Mouse (Mus musculus): ENCODE measurements at regions not wholly inside any gene's neighbourhood (a gene's known extent, or its start where the extent isn't known, plus 50 kb on each side); places are given as distances from the start of the nearest gene placed in this dataset.
A peak's percentile ranks its signal among the peaks of the same experiment; 100 is the strongest.
"Not testable (repeated sequence)": the region's sequence is repeated elsewhere in the genome, so short reads cannot be mapped to it uniquely, and the experiment has no call there.

GRCm38 (mm10) chr11:63246052-63246661, 117.4 kb downstream of the Pmp22 start:
- Histone ChIP-seq H3K4me3 (no peak overlapping the region), H3K27ac (no peak overlapping the region)
- no peak for TF ChIP-seq CTCF (IDR thresholded peaks at IDR 0.05)
- intact Hi-C loops (cut with DNase I), result no loop called here
- no peak for DNase-seq (ENCODE audit: extremely low spot score in 1 of 2, low spot score in 2 of 2)

GRCm38 (mm10) chr11:63252012-63252856, 123.5 kb downstream of the Pmp22 start:
- intact Hi-C loops (cut with DNase I), result no loop called here
- no peak for TF ChIP-seq CTCF (IDR thresholded peaks at IDR 0.05)
- Histone ChIP-seq H3K27ac (no peak overlapping the region), H3K4me3 (no peak overlapping the region)
- no peak for DNase-seq (ENCODE audit: extremely low spot score in 1 of 2, low spot score in 2 of 2)

GRCm38 (mm10) chr11:63252968-63253602, 124.3 kb downstream of the Pmp22 start:
- intact Hi-C loops (cut with DNase I), result no loop called here

DNA sequence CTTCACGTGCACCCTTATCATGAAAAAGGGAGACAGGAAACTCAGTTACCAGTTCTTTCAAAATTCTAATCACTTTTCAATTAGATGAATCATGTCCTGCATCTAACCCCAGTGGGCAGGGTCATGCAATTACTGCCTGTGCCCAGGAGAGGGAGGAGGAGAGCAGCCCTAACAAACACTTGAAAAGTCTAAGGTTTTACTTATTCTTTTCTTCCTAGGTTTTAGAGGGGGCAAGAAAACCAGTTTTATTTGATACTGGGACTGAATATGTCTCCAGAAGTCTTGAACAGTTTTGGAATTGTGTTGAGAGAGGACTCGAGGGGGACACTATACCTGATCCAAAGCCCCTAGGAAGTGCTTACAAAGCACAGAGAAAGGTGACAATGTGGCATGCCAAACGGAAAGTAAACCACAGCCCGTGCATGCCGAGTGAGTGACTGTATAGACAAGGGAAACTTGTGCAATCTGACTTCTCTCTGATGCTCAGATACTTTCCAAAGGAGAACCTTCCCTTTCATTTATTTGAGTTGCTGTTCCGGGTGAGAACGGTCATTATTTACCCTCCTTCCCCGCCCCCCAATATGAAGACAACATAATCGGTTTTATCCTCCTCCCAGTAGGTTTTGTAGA, 135.8 kb downstream of the Pmp22 start:
- H3K4me3 ChIP-seq, result no peak overlapping the region
- peak; percentile 65 for TF ChIP-seq CTCF (IDR thresholded peaks at IDR 0.05)
- no peak for DNase-seq (ENCODE audit: extremely low spot score in 1 of 2, low spot score in 2 of 2)
- no peak overlapping the region for H3K27ac ChIP-seq
- intact Hi-C loops (cut with DNase I), result loop anchor here (5.0 kb wide), 2 partner anchors 128 to 1703 kb away; no protein-coding TSS in a partner anchor

More at GRCm38 (mm10) chr11:63252968-63253602, 124.3 kb downstream of the Pmp22 start:
- DNase-seq (ENCODE audit: extremely low spot score in 1 of 2, low spot score in 2 of 2), result no peak
- Histone ChIP-seq H3K27ac (no peak overlapping the region), H3K4me3 (no peak overlapping the region)
- no peak for TF ChIP-seq CTCF (IDR thresholded peaks at IDR 0.05)

- H3K27ac ChIP-seq; DNase-seq (ENCODE audit: extremely low spot score in 1 of 2, low spot score in 2 of 2); intact Hi-C loops (cut with DNase I); H3K4me3 ChIP-seq: not testable (repeated sequence)
These were observed 137.5 kb downstream of the Pmp22 start for GRCm38 (mm10) chr11:63266290-63266689.

DNA sequence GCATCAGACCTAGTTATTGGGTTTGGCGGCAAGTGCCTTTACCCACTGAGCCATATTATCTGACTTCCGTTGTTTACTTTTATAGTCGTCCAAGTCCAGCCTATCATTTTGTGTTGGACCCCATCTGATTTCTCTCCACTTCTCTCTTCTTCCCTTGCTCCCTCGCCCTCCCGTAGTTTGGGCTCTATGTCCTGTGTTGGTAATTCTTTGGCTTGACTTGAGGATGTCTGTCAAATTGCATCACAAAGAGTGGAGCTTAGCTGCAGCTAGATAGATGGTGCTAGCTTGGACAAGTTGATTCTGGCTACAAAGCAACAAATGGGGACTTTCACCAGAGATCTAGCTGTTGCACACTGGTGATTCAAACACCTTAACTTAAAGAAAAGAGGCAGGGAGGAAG, 147.9 kb downstream of the Pmp22 start:
- TF ChIP-seq CTCF (IDR thresholded peaks at IDR 0.05), result no peak
- intact Hi-C loops (cut with DNase I), result no loop called here
- no peak for DNase-seq (ENCODE audit: extremely low spot score in 1 of 2, low spot score in 2 of 2)
- Histone ChIP-seq H3K4me3 (no peak overlapping the region), H3K27ac (no peak overlapping the region)

GRCm38 (mm10) chr11:63281839-63282238, 153.1 kb downstream of the Pmp22 start:
- intact Hi-C loops (cut with DNase I), result no loop called here
- no peak for TF ChIP-seq CTCF (IDR thresholded peaks at IDR 0.05)
- no peak overlapping the region for H3K4me3 ChIP-seq
- DNase-seq (ENCODE audit: extremely low spot score in 1 of 2, low spot score in 2 of 2), result no peak
- no peak overlapping the region for H3K27ac ChIP-seq

DNA sequence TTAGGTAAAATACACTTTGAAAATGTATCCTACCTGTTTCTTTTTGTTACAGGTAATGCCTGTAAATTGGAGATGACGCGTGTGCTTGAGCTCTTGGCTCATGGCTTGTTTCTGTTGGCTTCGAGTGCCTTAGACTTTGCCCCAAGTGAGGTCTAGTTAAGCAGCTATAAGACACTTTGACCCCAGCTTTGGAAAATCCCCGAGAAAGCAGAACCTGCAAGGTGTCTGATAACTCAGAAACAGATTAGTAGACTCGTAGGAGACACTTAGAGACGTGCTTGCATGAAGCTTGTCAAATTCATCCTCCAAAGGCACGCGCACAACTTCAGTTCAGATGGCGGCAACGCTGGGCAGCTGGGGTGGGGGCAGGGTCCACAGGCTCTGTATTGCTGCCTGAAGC, 153.8 kb downstream of the Pmp22 start:
- DNase-seq (ENCODE audit: extremely low spot score in 1 of 2, low spot score in 2 of 2), result no peak
- intact Hi-C loops (cut with DNase I), result no loop called here
- TF ChIP-seq CTCF (IDR thresholded peaks at IDR 0.05), result no peak
- no peak overlapping the region for H3K4me3 ChIP-seq
- H3K27ac ChIP-seq, result no peak overlapping the region

- intact Hi-C loops (cut with DNase I), result no loop called here
- Histone ChIP-seq H3K4me3 (no peak overlapping the region), H3K27ac (no peak overlapping the region)
- DNase-seq (ENCODE audit: extremely low spot score in 1 of 2, low spot score in 2 of 2), result no peak
- TF ChIP-seq CTCF (IDR thresholded peaks at IDR 0.05), result no peak
These were observed 157.2 kb downstream of the Pmp22 start for GRCm38 (mm10) chr11:63286026-63286425.

DNA sequence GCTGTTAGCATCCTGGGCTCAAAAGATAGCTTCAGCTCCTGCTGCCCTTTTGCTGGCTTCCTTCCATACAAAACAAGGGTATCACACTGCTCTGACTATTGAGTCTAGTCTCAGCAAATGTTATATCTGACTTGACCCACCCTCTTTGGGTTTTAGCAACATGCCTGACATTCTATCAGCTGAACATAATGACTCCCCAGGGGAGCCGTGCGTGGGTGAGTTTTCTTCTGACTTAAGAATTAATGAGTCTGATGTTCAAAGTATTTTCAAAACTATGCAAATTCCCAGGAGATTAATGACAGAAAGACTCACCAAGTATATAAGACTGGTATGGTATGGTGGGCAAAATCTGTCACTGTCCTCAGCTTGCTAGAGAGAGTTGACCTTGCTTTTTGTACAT, 159.0 kb downstream of the Pmp22 start:
- TF ChIP-seq CTCF (IDR thresholded peaks at IDR 0.05), result no peak
- intact Hi-C loops (cut with DNase I), result no loop called here
- Histone ChIP-seq H3K4me3 (no peak overlapping the region), H3K27ac (no peak overlapping the region)
- no peak for DNase-seq (ENCODE audit: extremely low spot score in 1 of 2, low spot score in 2 of 2)

GRCm38 (mm10) chr11:63290618-63291017, 161.8 kb downstream of the Pmp22 start:
- Histone ChIP-seq H3K27ac (no peak overlapping the region), H3K4me3 (no peak overlapping the region)
- intact Hi-C loops (cut with DNase I), result no loop called here
- TF ChIP-seq CTCF (IDR thresholded peaks at IDR 0.05), result no peak
- DNase-seq (ENCODE audit: extremely low spot score in 1 of 2, low spot score in 2 of 2), result no peak

GRCm38 (mm10) chr11:63293485-63293884, 164.7 kb downstream of the Pmp22 start:
- no peak for TF ChIP-seq CTCF (IDR thresholded peaks at IDR 0.05)
- no peak for DNase-seq (ENCODE audit: extremely low spot score in 1 of 2, low spot score in 2 of 2)
- Histone ChIP-seq H3K4me3 (no peak overlapping the region), H3K27ac (no peak overlapping the region)
- intact Hi-C loops (cut with DNase I), result no loop called here

All from left cerebral cortex, adult 2 months (tissue).